Mouse (Mus musculus) layer of hippocampus, adult 9-11 months (tissue): ENCODE data around the gene Tmem209.

Experiments used
- DNase-seq: peaks from one replicate; pipeline ENCODE4 v3.0.0; 2022

Tmem209 gene

GRCm38 (mm10) chr6:30460750-30461446 is 48.7 kb downstream of the Tmem209 start:
- peak; percentile 92 for DNase-seq

- DNase-seq = peak; percentile 62
Observed at GRCm38 (mm10) chr6:30459811-30460749, 49.5 kb downstream of the Tmem209 start.

- no peak for DNase-seq
Observed at GRCm38 (mm10) chr6:30459056-30459747, 50.4 kb downstream of the Tmem209 start.

- no peak for DNase-seq
Observed at GRCm38 (mm10) chr6:30458626-30459025, 51.0 kb downstream of the Tmem209 start.

- no peak for DNase-seq
Observed at GRCm38 (mm10) chr6:30456991-30457390, 52.6 kb downstream of the Tmem209 start.

- no peak for DNase-seq
Observed at GRCm38 (mm10) chr6:30439576-30439975, 70.0 kb downstream of the Tmem209 start.

GRCm38 (mm10) chr6:30437054-30437453 is 72.5 kb downstream of the Tmem209 start:
- no peak for DNase-seq

GRCm38 (mm10) chr6:30436476-30436875 is 73.1 kb downstream of the Tmem209 start:
- no peak for DNase-seq

- no peak for DNase-seq
Observed at GRCm38 (mm10) chr6:30432461-30433192, 77.0 kb downstream of the Tmem209 start.
